Mouse (Mus musculus) midbrain, embryonic 12.5 days (tissue): ENCODE results near the gene Slc7a7. TPM values are rescaled to one million over a fixed set of nuclear protein-coding genes. Genes with fewer than 3 reads are reported as not detected.

Experiments used
- ATAC-seq: fragments of 200-750 bp; cut with Nextera tagmentation; 2 replicates; pipeline ENCODE4 v1.8.0; 2017; ENCODE audit warnings: low read depth, moderate TSS enrichment, moderate library complexity; ENCODE audit not compliant: low FRiP score
- H3K27ac ChIP-seq: fragments of 300-500 bp; sonication (generic); replicated peaks from 2 replicates; pipeline ENCODE4 v1.5.1; 2016; ENCODE audit warnings: mild to moderate bottlenecking
- H3K27me3 ChIP-seq: fragments of 300-500 bp; sonication (generic); 2 replicates; pipeline ENCODE4 v1.6.1; 2016; ENCODE audit warnings: mild to moderate bottlenecking
- H3K36me3 ChIP-seq: fragments of 300-500 bp; sonication (generic); 2 replicates; pipeline ENCODE4 v1.6.1; 2016
- H3K4me1 ChIP-seq: fragments of 300-500 bp; sonication (generic); 2 replicates; pipeline ENCODE4 v1.6.1; 2016
- H3K4me2 ChIP-seq: fragments of 300-500 bp; sonication (generic); replicated peaks from 2 replicates; pipeline ENCODE4 v1.6.1; 2016; ENCODE audit warnings: mild to moderate bottlenecking, moderate library complexity
- H3K4me3 ChIP-seq: fragments of 300-500 bp; sonication (generic); 2 replicates; pipeline ENCODE4 v1.5.1; 2016; ENCODE audit warnings: mild to moderate bottlenecking
- H3K9ac ChIP-seq: fragments of 300-500 bp; sonication (generic); replicated peaks from 2 replicates; pipeline ENCODE4 v1.6.1; 2016; ENCODE audit warnings: mild to moderate bottlenecking, moderate library complexity
- H3K9me3 ChIP-seq: fragments of 300-500 bp; sonication (generic); 2 replicates; pipeline ENCODE4 v1.6.1; 2016; ENCODE audit warnings: mild to moderate bottlenecking
- WGBS: fragments of 180-500 bp; shearing (Covaris S2); methylation state at CpG from one replicate; pipeline ENCODE4 v1.1.7; 2016; 5-methylcytosine and 5-hydroxymethylcytosine counted together
- polyA plus RNA-seq: library from polyadenylated mRNA; unstranded; fragments of >200 nt; fragmentation: Nextera tagmentation; extraction: Ambion mirVana; gene quantifications from 2 replicates; pipeline ENCODE4 v1.2.1, GENCODE M21; 2016

The Slc7a7 gene
- polyA plus RNA-seq, 1 experiment from 2014 or later, result 4.7 TPM

- H3K4me1 ChIP-seq, result no peaks in the 10 kb centered on the region
These were observed 15.9 kb downstream of the Slc7a7 start for GRCm38 (mm10) chr14:54401723-54402122.

GRCm38 (mm10) chr14:54398921-54399382, 18.6 kb downstream of the Slc7a7 start:
- Histone ChIP-seq H3K4me3 (no peak overlapping the region), H3K9ac (no peak overlapping the region), H3K27ac (no peak overlapping the region), H3K4me1 (no peaks in the 10 kb centered on the region), H3K27me3 (no peaks in the 10 kb centered on the region), H3K4me2 (no peak overlapping the region), H3K36me3 (no peaks in the 10 kb centered on the region), H3K9me3 (no peaks in the 10 kb centered on the region)
- no peak for ATAC-seq
- 67% methylated on average over 8 of the region's 8 CpGs for WGBS

More at GRCm38 (mm10) chr14:54401723-54402122, 15.9 kb downstream of the Slc7a7 start:
- H3K4me2 ChIP-seq, result no peak overlapping the region
- H3K27ac ChIP-seq, result no peak overlapping the region
- ATAC-seq, result no peak
- H3K9ac ChIP-seq, result no peak overlapping the region
- H3K9me3 ChIP-seq, result no peaks in the 10 kb centered on the region
- H3K36me3 ChIP-seq, result no peaks in the 10 kb centered on the region
- 86% methylated on average over 3 of the region's 3 CpGs for WGBS
- H3K4me3 ChIP-seq, result no peak overlapping the region
- H3K27me3 ChIP-seq, result no peaks in the 10 kb centered on the region

- Histone ChIP-seq H3K4me1 (no peaks in the 10 kb centered on the region), H3K4me3 (no peak overlapping the region), H3K27me3 (no peaks in the 10 kb centered on the region), H3K4me2 (no peak overlapping the region), H3K27ac (no peak overlapping the region), H3K9ac (no peak overlapping the region), H3K36me3 (no peaks in the 10 kb centered on the region), H3K9me3 (no peaks in the 10 kb centered on the region)
- 86% methylated on average over 7 of the region's 7 CpGs for WGBS
- ATAC-seq, result no peak
These were observed 19.1 kb downstream of the Slc7a7 start for GRCm38 (mm10) chr14:54398528-54398916.

- no peak overlapping the region for H3K4me2 ChIP-seq
- H3K9ac ChIP-seq, result no peak overlapping the region
- H3K4me1 ChIP-seq, result no peaks in the 10 kb centered on the region
- no peak overlapping the region for H3K27ac ChIP-seq
- H3K36me3 ChIP-seq, result no peaks in the 10 kb centered on the region
- H3K9me3 ChIP-seq, result no peaks in the 10 kb centered on the region
- WGBS, result 85% methylated on average over 7 of the region's 7 CpGs
- H3K4me3 ChIP-seq, result no peak overlapping the region
- no peaks in the 10 kb centered on the region for H3K27me3 ChIP-seq
- no peak for ATAC-seq
These were observed 19.6 kb downstream of the Slc7a7 start for GRCm38 (mm10) chr14:54397872-54398527.

- 92% methylated on average over 7 of the region's 7 CpGs for WGBS
- Histone ChIP-seq H3K36me3 (no peaks in the 10 kb centered on the region), H3K9ac (no peak overlapping the region), H3K9me3 (no peaks in the 10 kb centered on the region), H3K4me1 (no peaks in the 10 kb centered on the region), H3K4me3 (no peak overlapping the region), H3K4me2 (no peak overlapping the region), H3K27ac (no peak overlapping the region), H3K27me3 (no peaks in the 10 kb centered on the region)
- no peak for ATAC-seq
These were observed 20.9 kb downstream of the Slc7a7 start for GRCm38 (mm10) chr14:54396685-54397084.

- Histone ChIP-seq H3K9me3 (no peaks in the 10 kb centered on the region), H3K4me2 (no peak overlapping the region), H3K27ac (no peak overlapping the region), H3K4me1 (no peaks in the 10 kb centered on the region), H3K36me3 (no peaks in the 10 kb centered on the region), H3K27me3 (no peaks in the 10 kb centered on the region), H3K4me3 (no peak overlapping the region), H3K9ac (no peak overlapping the region)
- no peak for ATAC-seq
These were observed 23.3 kb downstream of the Slc7a7 start for GRCm38 (mm10) chr14:54394309-54394708.

GRCm38 (mm10) chr14:54393794-54394193, 23.8 kb downstream of the Slc7a7 start:
- Histone ChIP-seq H3K9me3 (no peaks in the 10 kb centered on the region), H3K4me3 (no peak overlapping the region), H3K4me2 (no peak overlapping the region), H3K9ac (no peak overlapping the region), H3K36me3 (no peaks in the 10 kb centered on the region), H3K27me3 (no peaks in the 10 kb centered on the region), H3K4me1 (no peaks in the 10 kb centered on the region), H3K27ac (no peak overlapping the region)
- WGBS, result 85% methylated on average over 3 of the region's 3 CpGs
- no peak for ATAC-seq

- Histone ChIP-seq H3K4me2 (no peak overlapping the region), H3K9ac (no peak overlapping the region), H3K4me3 (no peak overlapping the region), H3K27ac (no peak overlapping the region), H3K36me3 (no peaks in the 10 kb centered on the region), H3K27me3 (no peaks in the 10 kb centered on the region), H3K9me3 (no peaks in the 10 kb centered on the region), H3K4me1 (no peaks in the 10 kb centered on the region)
- ATAC-seq, result no peak
- 80% methylated on average over 6 of the region's 6 CpGs for WGBS
These were observed 26.7 kb downstream of the Slc7a7 start for GRCm38 (mm10) chr14:54390843-54391242.

GRCm38 (mm10) chr14:54387546-54387945, 30.0 kb downstream of the Slc7a7 start:
- ATAC-seq, result no peak
- no peak overlapping the region for H3K9ac ChIP-seq
- WGBS, result 78% methylated on average over 6 of the region's 6 CpGs
- H3K4me1 ChIP-seq, result no peaks in the 10 kb centered on the region
- H3K27me3 ChIP-seq, result no peaks in the 10 kb centered on the region
- H3K4me2 ChIP-seq, result no peak overlapping the region
- H3K4me3 ChIP-seq, result no peak overlapping the region
- H3K36me3 ChIP-seq, result no peaks in the 10 kb centered on the region
- H3K27ac ChIP-seq, result no peak overlapping the region
- H3K9me3 ChIP-seq, result no peaks in the 10 kb centered on the region

- H3K4me3 ChIP-seq, result no peak overlapping the region
- no peaks in the 10 kb centered on the region for H3K36me3 ChIP-seq
- H3K4me1 ChIP-seq, result no peaks in the 10 kb centered on the region
- 86% methylated on average over 7 of the region's 7 CpGs for WGBS
- H3K9ac ChIP-seq, result no peak overlapping the region
- ATAC-seq, result no peak
- H3K27ac ChIP-seq, result no peak overlapping the region
- H3K27me3 ChIP-seq, result no peaks in the 10 kb centered on the region
- H3K9me3 ChIP-seq, result no peaks in the 10 kb centered on the region
- no peak overlapping the region for H3K4me2 ChIP-seq
These were observed 31.5 kb downstream of the Slc7a7 start for GRCm38 (mm10) chr14:54385968-54386618.

GRCm38 (mm10) chr14:54384396-54384795, 33.2 kb downstream of the Slc7a7 start:
- Histone ChIP-seq H3K4me1 (no peaks in the 10 kb centered on the region), H3K4me3 (no peak overlapping the region), H3K27me3 (no peaks in the 10 kb centered on the region), H3K9me3 (no peaks in the 10 kb centered on the region), H3K9ac (no peak overlapping the region), H3K4me2 (no peak overlapping the region), H3K36me3 (no peaks in the 10 kb centered on the region), H3K27ac (no peak overlapping the region)
- WGBS, result 93% methylated on average over 8 of the region's 8 CpGs
- ATAC-seq, result no peak

GRCm38 (mm10) chr14:54383355-54383771, 34.2 kb downstream of the Slc7a7 start:
- H3K4me2 ChIP-seq, result no peak overlapping the region
- no peaks in the 10 kb centered on the region for H3K9me3 ChIP-seq
- no peak overlapping the region for H3K9ac ChIP-seq
- ATAC-seq, result no peak
- no peak overlapping the region for H3K27ac ChIP-seq
- no peaks in the 10 kb centered on the region for H3K36me3 ChIP-seq
- H3K4me3 ChIP-seq, result no peak overlapping the region
- WGBS, result 70% methylated on average over 4 of the region's 4 CpGs
- no peaks in the 10 kb centered on the region for H3K27me3 ChIP-seq
- H3K4me1 ChIP-seq, result no peaks in the 10 kb centered on the region
